Mouse (Mus musculus) embryonic facial prominence, embryonic 12.5 days (tissue): ENCODE measurements around the gene Nrg3. TPM values are rescaled to one million over a fixed set of nuclear protein-coding genes. Genes with fewer than 3 reads are reported as not detected.

Experiments used
- ATAC-seq: fragments of 200-750 bp; cut with Nextera tagmentation; 2 replicates; pipeline ENCODE4 v1.8.0; 2017; ENCODE audit not compliant: insufficient number of reproducible peaks, insufficient read depth, low FRiP score, low TSS enrichment
- H3K27ac ChIP-seq: fragments of 300-500 bp; sonication (generic); 2 replicates; pipeline ENCODE4 v1.5.1; 2016; ENCODE audit warnings: mild to moderate bottlenecking
- H3K27me3 ChIP-seq: fragments of 300-500 bp; sonication (generic); 2 replicates; pipeline ENCODE4 v1.6.1; 2016; ENCODE audit warnings: mild to moderate bottlenecking, moderate library complexity
- H3K36me3 ChIP-seq: fragments of 300-500 bp; sonication (generic); 2 replicates; pipeline ENCODE4 v1.6.1; 2016; ENCODE audit warnings: mild to moderate bottlenecking
- H3K4me1 ChIP-seq: fragments of 300-500 bp; sonication (generic); 2 replicates; pipeline ENCODE4 v1.6.1; 2016
- H3K4me2 ChIP-seq: fragments of 300-500 bp; sonication (generic); replicated peaks from 2 replicates; pipeline ENCODE4 v1.6.1; 2016; ENCODE audit warnings: mild to moderate bottlenecking, moderate library complexity
- H3K4me3 ChIP-seq: fragments of 300-500 bp; sonication (generic); 2 replicates; pipeline ENCODE4 v1.5.1; 2016; ENCODE audit warnings: mild to moderate bottlenecking
- H3K9ac ChIP-seq: fragments of 300-500 bp; sonication (generic); 2 replicates; pipeline ENCODE4 v1.6.1; 2016; ENCODE audit warnings: mild to moderate bottlenecking, moderate library complexity
- H3K9me3 ChIP-seq: fragments of 300-500 bp; sonication (generic); 2 replicates; pipeline ENCODE4 v1.6.1; 2016; ENCODE audit warnings: mild to moderate bottlenecking, moderate library complexity
- WGBS: fragments of 180-500 bp; shearing (Covaris S2); methylation state at CpG from one replicate; pipeline ENCODE4 v1.1.7; 2016; 5-methylcytosine and 5-hydroxymethylcytosine counted together
- polyA plus RNA-seq: library from polyadenylated mRNA; unstranded; fragments of >200 nt; fragmentation: Nextera tagmentation; extraction: Ambion mirVana; gene quantifications from 2 replicates; pipeline ENCODE4 v1.2.1, GENCODE M21; 2016

Gene Nrg3
- polyA plus RNA-seq, 1 experiment from 2014 or later, result 0.83 TPM

- 48% methylated on average over 4 of the region's 4 CpGs for WGBS
- H3K36me3 ChIP-seq, result no peaks in the 10 kb centered on the region
Observed at GRCm38 (mm10) chr14:38703894-38704293, 769.0 kb downstream of the Nrg3 start.

GRCm38 (mm10) chr14:38702596-38703393 lies 770.1 kb downstream of the Nrg3 start:
- Histone ChIP-seq H3K27ac (no peak overlapping the region), H3K36me3 (no peaks in the 10 kb centered on the region), H3K4me2 (no peak overlapping the region), H3K4me1 (no peaks in the 10 kb centered on the region), H3K4me3 (no peak overlapping the region), H3K27me3 (no peaks in the 10 kb centered on the region), H3K9me3 (no peaks in the 10 kb centered on the region), H3K9ac (no peak overlapping the region)
- 76% methylated on average over 8 of the region's 9 CpGs for WGBS
- no peak for ATAC-seq

More at GRCm38 (mm10) chr14:38703894-38704293, 769.0 kb downstream of the Nrg3 start:
- ATAC-seq, result no peak
- H3K4me1 ChIP-seq, result no peaks in the 10 kb centered on the region
- no peak overlapping the region for H3K4me3 ChIP-seq
- H3K27ac ChIP-seq, result no peak overlapping the region
- no peaks in the 10 kb centered on the region for H3K9me3 ChIP-seq
- H3K9ac ChIP-seq, result no peak overlapping the region
- H3K27me3 ChIP-seq, result no peaks in the 10 kb centered on the region
- no peak overlapping the region for H3K4me2 ChIP-seq

- Histone ChIP-seq H3K27me3 (no peaks in the 10 kb centered on the region), H3K36me3 (no peaks in the 10 kb centered on the region), H3K9ac (no peak overlapping the region), H3K4me1 (no peaks in the 10 kb centered on the region), H3K27ac (no peak overlapping the region), H3K4me2 (no peak overlapping the region), H3K9me3 (no peaks in the 10 kb centered on the region), H3K4me3 (no peak overlapping the region)
- no peak for ATAC-seq
- WGBS, result 44% methylated on average over 1 of the region's 1 CpGs
Observed at GRCm38 (mm10) chr14:38701413-38701812, 771.5 kb downstream of the Nrg3 start.

GRCm38 (mm10) chr14:38700972-38701371 lies 771.9 kb downstream of the Nrg3 start:
- ATAC-seq, result no peak
- Histone ChIP-seq H3K4me1 (no peaks in the 10 kb centered on the region), H3K27ac (no peak overlapping the region), H3K36me3 (no peaks in the 10 kb centered on the region), H3K4me2 (no peak overlapping the region), H3K4me3 (no peak overlapping the region), H3K9me3 (no peaks in the 10 kb centered on the region), H3K27me3 (no peaks in the 10 kb centered on the region), H3K9ac (no peak overlapping the region)
- 84% methylated on average over 3 of the region's 3 CpGs for WGBS

GRCm38 (mm10) chr14:38659973-38660372 lies 812.9 kb downstream of the Nrg3 start:
- WGBS, result 36% methylated on average over 1 of the region's 1 CpGs
- no peak overlapping the region for H3K4me3 ChIP-seq
- H3K27me3 ChIP-seq, result no peaks in the 10 kb centered on the region
- no peaks in the 10 kb centered on the region for H3K4me1 ChIP-seq
- H3K9me3 ChIP-seq, result no peaks in the 10 kb centered on the region
- H3K36me3 ChIP-seq, result no peaks in the 10 kb centered on the region
- H3K9ac ChIP-seq, result no peak overlapping the region
- H3K27ac ChIP-seq, result no peak overlapping the region
- no peak for ATAC-seq
- no peak overlapping the region for H3K4me2 ChIP-seq

GRCm38 (mm10) chr14:38637070-38637469 lies 835.8 kb downstream of the Nrg3 start:
- no peak for ATAC-seq
- no peak overlapping the region for H3K4me2 ChIP-seq
- H3K4me1 ChIP-seq, result no peaks in the 10 kb centered on the region
- no peaks in the 10 kb centered on the region for H3K36me3 ChIP-seq
- 74% methylated on average over 3 of the region's 3 CpGs for WGBS
- H3K9ac ChIP-seq, result no peak overlapping the region
- H3K27me3 ChIP-seq, result no peaks in the 10 kb centered on the region
- H3K4me3 ChIP-seq, result no peak overlapping the region
- no peaks in the 10 kb centered on the region for H3K9me3 ChIP-seq
- no peak overlapping the region for H3K27ac ChIP-seq

GRCm38 (mm10) chr14:38630114-38630513 lies 842.8 kb downstream of the Nrg3 start:
- Histone ChIP-seq H3K4me2 (no peak overlapping the region), H3K4me3 (no peak overlapping the region), H3K27ac (no peak overlapping the region), H3K4me1 (no peaks in the 10 kb centered on the region), H3K9me3 (no peaks in the 10 kb centered on the region), H3K36me3 (no peaks in the 10 kb centered on the region), H3K9ac (no peak overlapping the region), H3K27me3 (no peaks in the 10 kb centered on the region)
- 91% methylated on average over 3 of the region's 3 CpGs for WGBS
- ATAC-seq, result no peak

GRCm38 (mm10) chr14:38629671-38630070 lies 843.2 kb downstream of the Nrg3 start:
- no peak for ATAC-seq
- Histone ChIP-seq H3K27ac (no peak overlapping the region), H3K27me3 (no peaks in the 10 kb centered on the region), H3K4me1 (no peaks in the 10 kb centered on the region), H3K9me3 (no peaks in the 10 kb centered on the region), H3K4me2 (no peak overlapping the region), H3K4me3 (no peak overlapping the region), H3K36me3 (no peaks in the 10 kb centered on the region), H3K9ac (no peak overlapping the region)

- H3K27ac ChIP-seq, result no peak overlapping the region
- 61% methylated on average over 2 of the region's 2 CpGs for WGBS
- no peak overlapping the region for H3K4me3 ChIP-seq
- H3K9ac ChIP-seq, result no peak overlapping the region
- H3K27me3 ChIP-seq, result no peaks in the 10 kb centered on the region
- H3K4me1 ChIP-seq, result no peaks in the 10 kb centered on the region
- no peaks in the 10 kb centered on the region for H3K36me3 ChIP-seq
- ATAC-seq, result no peak
- H3K4me2 ChIP-seq, result no peak overlapping the region
- H3K9me3 ChIP-seq, result no peaks in the 10 kb centered on the region
Observed at GRCm38 (mm10) chr14:38628862-38629619, 843.8 kb downstream of the Nrg3 start.

GRCm38 (mm10) chr14:38616969-38617368 lies 855.9 kb downstream of the Nrg3 start:
- Histone ChIP-seq H3K27ac (no peak overlapping the region), H3K27me3 (no peaks in the 10 kb centered on the region), H3K4me3 (no peak overlapping the region), H3K9ac (no peak overlapping the region), H3K4me1 (no peaks in the 10 kb centered on the region), H3K9me3 (no peaks in the 10 kb centered on the region), H3K36me3 (no peaks in the 10 kb centered on the region), H3K4me2 (no peak overlapping the region)
- ATAC-seq, result no peak

GRCm38 (mm10) chr14:38597735-38598134 lies 875.2 kb downstream of the Nrg3 start:
- no peaks in the 10 kb centered on the region for H3K4me1 ChIP-seq
- H3K27ac ChIP-seq, result no peak overlapping the region
- no peak overlapping the region for H3K4me2 ChIP-seq
- no peak overlapping the region for H3K4me3 ChIP-seq
- no peaks in the 10 kb centered on the region for H3K27me3 ChIP-seq
- no peak for ATAC-seq
- H3K9ac ChIP-seq, result no peak overlapping the region
- H3K36me3 ChIP-seq, result no peaks in the 10 kb centered on the region
- H3K9me3 ChIP-seq, result no peaks in the 10 kb centered on the region

- Histone ChIP-seq H3K27ac (no peak overlapping the region), H3K27me3 (no peaks in the 10 kb centered on the region), H3K36me3 (no peaks in the 10 kb centered on the region), H3K4me1 (no peaks in the 10 kb centered on the region), H3K4me2 (no peak overlapping the region), H3K9me3 (no peaks in the 10 kb centered on the region), H3K4me3 (no peak overlapping the region), H3K9ac (no peak overlapping the region)
- WGBS, result 82% methylated on average over 1 of the region's 1 CpGs
- ATAC-seq, result no peak
Observed at GRCm38 (mm10) chr14:38594297-38594696, 878.6 kb downstream of the Nrg3 start.
